Mouse (Mus musculus): Measurements from ENCODE around the gene Afap1. TPM values are rescaled to one million over a fixed set of nuclear protein-coding genes. Genes with fewer than 3 reads are reported as not detected.
A peak's percentile ranks its signal among the peaks of the same experiment; 100 is the strongest.

Gene Afap1
- 1.3 and 1.5 TPM in 2 replicates for polyA plus RNA-seq (2015; fragmentation: Nextera tagmentation; extraction: Ambion mirVana)

DNA sequence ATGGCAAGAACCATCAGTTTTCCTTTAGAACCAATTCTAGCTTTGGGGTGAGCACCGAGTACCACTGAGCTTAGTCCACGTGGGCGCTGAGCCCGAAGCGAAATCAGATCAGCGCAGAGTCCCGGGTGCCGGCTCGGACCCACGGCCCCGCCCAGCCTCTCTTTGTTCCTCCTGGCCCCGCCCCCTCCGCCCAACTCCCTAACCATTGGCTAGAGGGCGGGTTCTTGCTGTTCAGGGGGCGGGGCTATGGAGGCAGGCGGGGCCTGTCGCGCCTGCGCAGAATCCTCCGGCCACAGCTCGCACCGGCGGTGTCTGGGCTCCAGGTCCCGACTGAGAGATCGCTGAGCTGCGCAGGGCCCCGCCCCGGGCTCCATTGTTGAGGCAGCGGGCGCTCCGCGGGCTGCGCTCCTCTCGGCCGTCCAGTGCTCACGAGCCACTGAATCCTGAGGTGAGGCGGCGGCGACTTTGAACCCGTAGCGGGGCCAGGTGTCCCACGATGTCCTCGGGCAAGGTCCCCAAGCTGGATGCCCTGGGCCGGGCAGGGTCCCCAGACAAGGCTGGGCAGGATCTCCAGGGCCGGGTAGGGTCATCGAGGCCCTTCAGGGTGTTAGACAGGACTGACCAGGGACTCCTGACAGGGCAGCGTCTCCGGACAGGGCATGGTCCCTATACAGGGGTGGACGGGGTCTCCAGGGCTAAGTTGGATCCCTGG, at the start of gene Afap1:
TSS of gene Afap1 (plus strand) at position 227 of the 712 bp plus-strand sequence.
- peaks cover 13% of the 10 kb centered on the region; the same call in 1 of the 2 replicates for H3K4me1 ChIP-seq (replicated peaks)
- no peak within 1 kb of the TSS for H3K27ac ChIP-seq
- H3K9ac ChIP-seq, result peak within 1 kb of the TSS; percentile 64
- peak within 1 kb of the TSS; percentile 62 for H3K4me2 ChIP-seq
- peak; percentile 85 for ATAC-seq (ENCODE audit: low read depth)
- no peaks in the 10 kb centered on the region for H3K9me3 ChIP-seq (replicated peaks)
- H3K27me3 ChIP-seq, result peaks cover 36% of the 10 kb centered on the region
- peak; percentile 85 for DNase-seq
- WGBS (ENCODE audit: insufficient replicate concordance), result under 1% methylated on average over 49 of the region's 49 CpGs
- no peaks in the 10 kb centered on the region for H3K36me3 ChIP-seq
- H3K4me3 ChIP-seq (replicated peaks), result peak within 1 kb of the TSS; percentile 52

DNA sequence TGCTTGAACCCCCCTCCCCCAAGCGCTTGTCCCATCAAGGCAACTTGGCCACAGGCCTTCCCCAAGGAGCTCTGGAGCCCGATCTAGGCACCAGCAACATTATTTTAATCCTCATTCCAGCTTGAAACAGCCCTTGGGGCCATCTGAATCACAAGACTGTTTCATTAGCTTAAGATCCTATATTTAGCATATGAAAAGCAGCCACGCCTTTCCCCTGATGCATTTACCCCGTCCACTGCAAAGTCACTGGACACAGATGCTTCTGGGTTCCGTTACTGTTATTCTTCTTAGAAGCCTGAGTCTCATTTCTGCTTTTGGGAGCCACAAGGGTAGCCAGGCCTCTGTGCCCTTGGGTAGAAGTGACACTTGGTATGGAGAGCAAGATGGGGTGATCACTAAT, 41.6 kb upstream of the Afap1 start:
- Histone ChIP-seq H3K4me3 (replicated peaks) (no peak overlapping the region), H3K4me2 (no peak overlapping the region), H3K9ac (no peak overlapping the region), H3K9me3 (replicated peaks) (no peaks in the 10 kb centered on the region), H3K27me3 (no peaks in the 10 kb centered on the region), H3K36me3 (no peaks in the 10 kb centered on the region), H3K4me1 (replicated peaks) (no peaks in the 10 kb centered on the region), H3K27ac (no peak overlapping the region)
- no peak for ATAC-seq (ENCODE audit: low read depth)
- 56% methylated on average over 5 of the region's 5 CpGs for WGBS (ENCODE audit: insufficient replicate concordance)
- no peak for DNase-seq

GRCm38 (mm10) chr5:35853463-35853862, 39.7 kb upstream of the Afap1 start:
- Histone ChIP-seq H3K4me1 (replicated peaks) (no peaks in the 10 kb centered on the region), H3K36me3 (no peaks in the 10 kb centered on the region), H3K27me3 (no peaks in the 10 kb centered on the region), H3K9ac (no peak overlapping the region), H3K4me3 (replicated peaks) (no peak overlapping the region), H3K4me2 (no peak overlapping the region), H3K27ac (no peak overlapping the region), H3K9me3 (replicated peaks) (no peaks in the 10 kb centered on the region)
- ATAC-seq (ENCODE audit: low read depth) (no peak), DNase-seq (no peak)
- WGBS (ENCODE audit: insufficient replicate concordance), result 71% methylated on average over 4 of the region's 4 CpGs

- no peak overlapping the region for H3K27ac ChIP-seq
- H3K9me3 ChIP-seq (replicated peaks), result no peaks in the 10 kb centered on the region
- ATAC-seq (ENCODE audit: low read depth) (no peak), DNase-seq (no peak)
- H3K4me2 ChIP-seq, result no peak overlapping the region
- H3K27me3 ChIP-seq, result no peaks in the 10 kb centered on the region
- H3K4me3 ChIP-seq (replicated peaks), result no peak overlapping the region
- H3K9ac ChIP-seq, result no peak overlapping the region
- WGBS (ENCODE audit: insufficient replicate concordance), result 44% methylated on average over 3 of the region's 3 CpGs
- H3K4me1 ChIP-seq (replicated peaks), result no peaks in the 10 kb centered on the region
- H3K36me3 ChIP-seq, result no peaks in the 10 kb centered on the region
Measured at GRCm38 (mm10) chr5:35856245-35856644, 36.9 kb upstream of the Afap1 start.

- no peaks in the 10 kb centered on the region for H3K4me1 ChIP-seq (replicated peaks)
- no peaks in the 10 kb centered on the region for H3K36me3 ChIP-seq
- H3K4me3 ChIP-seq (replicated peaks), result no peak overlapping the region
- 22% methylated on average over 6 of the region's 6 CpGs for whole genome bisulfite sequencing (ENCODE audit: insufficient replicate concordance)
- no peak for ATAC-seq (ENCODE audit: low read depth)
- H3K27ac ChIP-seq, result no peak overlapping the region
- no peaks in the 10 kb centered on the region for H3K9me3 ChIP-seq (replicated peaks)
- H3K27me3 ChIP-seq, result no peaks in the 10 kb centered on the region
- peak; percentile 13 for DNase-seq
- H3K4me2 ChIP-seq, result no peak overlapping the region
- no peak overlapping the region for H3K9ac ChIP-seq
Measured at GRCm38 (mm10) chr5:35858069-35858468, 35.0 kb upstream of the Afap1 start.

DNA sequence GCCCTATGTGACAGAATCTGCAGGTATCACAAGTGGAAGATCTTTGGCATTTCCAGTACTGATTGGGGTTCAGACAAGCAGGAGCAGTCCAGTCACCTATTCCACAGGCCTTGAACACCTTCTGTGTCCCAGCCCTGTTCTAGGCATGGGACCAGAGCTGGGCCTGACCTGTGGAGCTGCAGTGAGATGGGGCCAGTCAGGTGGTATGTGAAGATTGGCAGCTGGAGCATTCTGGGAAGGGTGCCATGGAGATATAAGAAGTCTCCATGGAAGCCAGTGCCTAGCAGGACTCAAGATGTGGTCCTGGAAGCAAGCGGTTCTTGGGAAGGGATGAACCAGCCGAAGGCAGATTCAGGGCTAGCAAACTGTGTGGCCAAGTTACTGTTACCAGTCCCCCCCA, 31.7 kb upstream of the Afap1 start:
- DNase-seq (no peak), ATAC-seq (ENCODE audit: low read depth) (no peak)
- no peaks in the 10 kb centered on the region for H3K36me3 ChIP-seq
- no peak overlapping the region for H3K4me3 ChIP-seq (replicated peaks)
- H3K27ac ChIP-seq, result no peak overlapping the region
- no peak overlapping the region for H3K4me2 ChIP-seq
- no peaks in the 10 kb centered on the region for H3K4me1 ChIP-seq (replicated peaks)
- WGBS (ENCODE audit: insufficient replicate concordance), result 89% methylated on average over 2 of the region's 2 CpGs
- no peaks in the 10 kb centered on the region for H3K9me3 ChIP-seq (replicated peaks)
- H3K27me3 ChIP-seq, result no peaks in the 10 kb centered on the region
- no peak overlapping the region for H3K9ac ChIP-seq

- H3K4me1 ChIP-seq (replicated peaks), result no peaks in the 10 kb centered on the region
- ATAC-seq (ENCODE audit: low read depth), result no peak
Measured at GRCm38 (mm10) chr5:35869973-35870372, 23.1 kb upstream of the Afap1 start.

DNA sequence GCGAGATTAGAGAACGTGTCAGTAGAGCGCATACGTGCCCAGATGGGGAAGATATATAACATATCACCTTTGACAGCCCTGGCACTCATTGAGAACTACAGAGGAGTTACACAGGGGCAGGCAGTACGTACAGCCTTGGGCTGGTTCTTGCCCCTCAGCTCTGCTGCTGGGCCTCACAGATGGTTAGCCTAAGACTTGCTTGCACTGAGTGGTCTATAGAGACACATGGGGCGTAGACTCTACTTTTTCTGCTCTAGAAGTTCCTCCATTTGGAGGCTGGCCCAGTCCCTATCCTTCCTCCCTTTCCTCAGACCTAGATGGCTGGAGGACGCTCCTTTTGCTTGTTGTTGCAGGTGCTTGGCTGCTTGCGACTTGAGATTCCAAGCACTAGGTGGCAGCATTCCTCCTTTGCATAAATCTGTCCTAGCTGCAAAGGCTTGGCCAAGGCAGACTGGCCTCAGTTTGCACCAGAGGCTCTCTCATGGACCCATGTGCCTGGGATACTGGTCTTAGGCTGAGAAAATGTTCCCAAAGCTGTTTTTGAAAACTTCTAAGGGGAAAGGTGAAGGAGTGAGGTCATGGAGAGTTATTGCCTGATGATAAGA, 22.6 kb upstream of the Afap1 start:
- Histone ChIP-seq H3K27ac (no peak overlapping the region), H3K4me1 (replicated peaks) (no peaks in the 10 kb centered on the region), H3K9ac (no peak overlapping the region), H3K27me3 (no peaks in the 10 kb centered on the region), H3K9me3 (replicated peaks) (no peaks in the 10 kb centered on the region), H3K36me3 (no peaks in the 10 kb centered on the region), H3K4me2 (no peak overlapping the region), H3K4me3 (replicated peaks) (no peak overlapping the region)
- DNase-seq, result peak; percentile 11
- WGBS (ENCODE audit: insufficient replicate concordance), result 39% methylated on average over 8 of the region's 8 CpGs
- ATAC-seq (ENCODE audit: low read depth), result no peak

More at GRCm38 (mm10) chr5:35869973-35870372, 23.1 kb upstream of the Afap1 start:
- WGBS (ENCODE audit: insufficient replicate concordance), result 50% methylated on average over 4 of the region's 4 CpGs
- Histone ChIP-seq H3K9ac (no peak overlapping the region), H3K4me2 (no peak overlapping the region), H3K4me3 (replicated peaks) (no peak overlapping the region), H3K36me3 (no peaks in the 10 kb centered on the region), H3K9me3 (replicated peaks) (no peaks in the 10 kb centered on the region), H3K27me3 (no peaks in the 10 kb centered on the region), H3K27ac (no peak overlapping the region)
- no peak for DNase-seq

DNA sequence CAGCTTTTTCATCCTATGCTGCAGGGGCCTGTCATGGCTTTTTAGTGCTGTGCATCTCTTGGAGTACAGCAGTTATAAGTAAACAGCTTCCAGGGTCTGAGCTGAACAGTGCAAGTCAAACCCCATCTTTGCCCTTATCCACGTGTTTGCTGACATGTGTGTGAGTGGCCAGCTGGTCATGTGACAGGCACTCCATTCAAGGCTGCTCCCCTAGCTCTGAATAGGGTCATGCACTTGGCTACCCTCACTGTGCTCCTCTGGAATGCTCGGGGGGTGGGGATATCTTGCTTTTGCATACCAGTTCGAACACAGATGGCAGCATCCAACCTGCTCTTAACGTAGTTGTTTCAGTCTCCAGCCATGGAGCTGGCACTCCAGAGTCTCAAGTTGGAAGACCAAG, 19.7 kb upstream of the Afap1 start:
- Histone ChIP-seq H3K9me3 (replicated peaks) (no peaks in the 10 kb centered on the region), H3K9ac (no peak overlapping the region), H3K4me3 (replicated peaks) (no peak overlapping the region), H3K4me1 (replicated peaks) (no peaks in the 10 kb centered on the region), H3K36me3 (no peaks in the 10 kb centered on the region), H3K4me2 (no peak overlapping the region), H3K27ac (no peak overlapping the region), H3K27me3 (no peaks in the 10 kb centered on the region)
- WGBS (ENCODE audit: insufficient replicate concordance), result 43% methylated on average over 4 of the region's 4 CpGs
- DNase-seq (no peak), ATAC-seq (ENCODE audit: low read depth) (no peak)

GRCm38 (mm10) chr5:35876236-35876635, 16.9 kb upstream of the Afap1 start:
- H3K27ac ChIP-seq, result no peak overlapping the region

DNA sequence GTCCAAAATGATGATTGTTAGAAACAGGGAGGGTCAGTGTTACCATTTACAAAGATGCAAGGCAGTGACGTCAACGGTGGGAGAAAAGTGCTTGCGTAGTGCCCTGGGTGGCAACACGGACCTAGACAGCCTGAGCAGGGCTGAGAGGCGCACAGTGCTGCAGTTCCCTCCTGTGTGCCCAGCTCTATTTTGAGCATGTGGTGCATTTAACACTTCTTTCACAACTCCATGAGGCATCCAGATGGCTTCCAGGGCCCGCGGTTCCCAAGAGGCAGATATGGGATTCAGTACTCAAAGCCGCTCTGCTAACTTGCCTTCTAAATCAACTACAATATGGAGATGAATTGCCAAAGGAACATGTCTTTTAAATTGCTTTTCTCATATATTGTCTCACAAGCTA, 13.9 kb upstream of the Afap1 start:
- Histone ChIP-seq H3K4me3 (replicated peaks) (no peak overlapping the region), H3K4me2 (no peak overlapping the region), H3K27me3 (no peaks in the 10 kb centered on the region), H3K9me3 (replicated peaks) (no peaks in the 10 kb centered on the region), H3K4me1 (replicated peaks) (no peaks in the 10 kb centered on the region), H3K36me3 (no peaks in the 10 kb centered on the region), H3K27ac (no peak overlapping the region), H3K9ac (no peak overlapping the region)
- 74% methylated on average over 8 of the region's 8 CpGs for WGBS (ENCODE audit: insufficient replicate concordance)
- no peak for ATAC-seq (ENCODE audit: low read depth)
- no peak for DNase-seq

More at GRCm38 (mm10) chr5:35876236-35876635, 16.9 kb upstream of the Afap1 start:
- 72% methylated on average over 5 of the region's 5 CpGs for WGBS (ENCODE audit: insufficient replicate concordance)
- ATAC-seq (ENCODE audit: low read depth), result no peak
- Histone ChIP-seq H3K4me2 (no peak overlapping the region), H3K9ac (no peak overlapping the region), H3K9me3 (replicated peaks) (no peaks in the 10 kb centered on the region), H3K4me1 (replicated peaks) (no peaks in the 10 kb centered on the region), H3K27me3 (no peaks in the 10 kb centered on the region), H3K4me3 (replicated peaks) (no peak overlapping the region), H3K36me3 (no peaks in the 10 kb centered on the region)
- no peak for DNase-seq

- no peak overlapping the region for H3K27ac ChIP-seq
- H3K4me2 ChIP-seq, result no peak overlapping the region
- H3K27me3 ChIP-seq, result no peaks in the 10 kb centered on the region
- no peaks in the 10 kb centered on the region for H3K4me1 ChIP-seq (replicated peaks)
- no peaks in the 10 kb centered on the region for H3K9me3 ChIP-seq (replicated peaks)
- DNase-seq (no peak), ATAC-seq (ENCODE audit: low read depth) (no peak)
- no peak overlapping the region for H3K9ac ChIP-seq
- H3K4me3 ChIP-seq (replicated peaks), result no peak overlapping the region
- H3K36me3 ChIP-seq, result no peaks in the 10 kb centered on the region
- WGBS (ENCODE audit: insufficient replicate concordance), result 50% methylated on average over 9 of the region's 9 CpGs
Measured at GRCm38 (mm10) chr5:35882391-35882790, 10.7 kb upstream of the Afap1 start.
